Mouse (Mus musculus): ENCODE measurements at regions not wholly inside any gene's neighbourhood (a gene's known extent, or its start where the extent isn't known, plus 50 kb on each side); places are given as distances from the start of the nearest gene placed in this dataset.

GRCm38 (mm10) chr14:98730375-98730774, 263.7 kb downstream of the Rpl36a-ps1 start:
- no peak for DNase-seq (ENCODE audit: low read depth, low spot score)

DNA sequence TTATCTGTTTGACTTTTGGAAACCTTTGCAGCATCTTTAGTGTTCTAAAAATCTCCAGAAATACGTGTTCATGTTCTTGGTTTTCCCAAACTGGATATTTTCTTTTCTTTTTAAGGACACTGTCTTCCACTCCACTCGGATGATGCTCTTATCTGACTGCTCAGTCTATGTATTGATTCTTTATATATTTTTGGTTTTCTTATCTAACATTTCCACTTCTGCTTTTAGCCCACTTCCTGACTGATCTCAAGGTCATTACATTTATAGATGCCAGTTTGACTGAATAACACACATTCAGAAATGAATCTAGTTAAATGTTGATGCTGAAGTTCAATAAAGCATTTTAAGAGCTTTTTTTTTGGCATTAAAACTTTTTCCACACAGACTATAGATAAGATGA, 265.3 kb downstream of the Rpl36a-ps1 start:
- DNase-seq (ENCODE audit: low read depth, low spot score): no peak

- DNase-seq (ENCODE audit: low read depth, low spot score): no peak
Observed at GRCm38 (mm10) chr14:98722481-98722880, 271.6 kb downstream of the Rpl36a-ps1 start.

DNA sequence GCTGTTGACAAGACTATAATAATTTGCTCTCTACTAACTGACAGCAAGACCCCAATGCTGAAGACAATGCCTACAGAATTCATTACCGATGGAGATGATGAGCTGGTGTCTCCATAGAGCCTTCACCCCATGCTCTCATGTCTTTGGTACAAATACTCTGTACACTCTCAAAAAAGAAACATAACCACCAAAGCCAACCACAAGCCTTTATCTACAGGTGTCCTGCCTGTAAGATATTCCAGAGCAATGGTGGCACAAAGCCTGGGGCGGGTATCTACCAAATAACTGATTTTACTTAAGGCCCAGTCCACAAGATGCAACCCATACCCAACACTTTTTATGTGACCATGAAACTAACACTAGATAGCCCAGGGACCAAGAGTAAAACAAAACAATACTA, 273.1 kb downstream of the Rpl36a-ps1 start:
- no peak for DNase-seq (ENCODE audit: low read depth, low spot score)

- DNase-seq (ENCODE audit: low read depth, low spot score): no peak
Observed at GRCm38 (mm10) chr14:98708045-98708444, 286.1 kb downstream of the Rpl36a-ps1 start.

GRCm38 (mm10) chr14:98707574-98707973, 286.5 kb downstream of the Rpl36a-ps1 start:
- no peak for DNase-seq (ENCODE audit: low read depth, low spot score)

- DNase-seq (ENCODE audit: low read depth, low spot score): no peak
Observed at GRCm38 (mm10) chr14:98703289-98703688, 290.8 kb downstream of the Rpl36a-ps1 start.

- DNase-seq (ENCODE audit: low read depth, low spot score): no peak
Observed at GRCm38 (mm10) chr14:98656533-98656932, 337.6 kb downstream of the Rpl36a-ps1 start.

DNA sequence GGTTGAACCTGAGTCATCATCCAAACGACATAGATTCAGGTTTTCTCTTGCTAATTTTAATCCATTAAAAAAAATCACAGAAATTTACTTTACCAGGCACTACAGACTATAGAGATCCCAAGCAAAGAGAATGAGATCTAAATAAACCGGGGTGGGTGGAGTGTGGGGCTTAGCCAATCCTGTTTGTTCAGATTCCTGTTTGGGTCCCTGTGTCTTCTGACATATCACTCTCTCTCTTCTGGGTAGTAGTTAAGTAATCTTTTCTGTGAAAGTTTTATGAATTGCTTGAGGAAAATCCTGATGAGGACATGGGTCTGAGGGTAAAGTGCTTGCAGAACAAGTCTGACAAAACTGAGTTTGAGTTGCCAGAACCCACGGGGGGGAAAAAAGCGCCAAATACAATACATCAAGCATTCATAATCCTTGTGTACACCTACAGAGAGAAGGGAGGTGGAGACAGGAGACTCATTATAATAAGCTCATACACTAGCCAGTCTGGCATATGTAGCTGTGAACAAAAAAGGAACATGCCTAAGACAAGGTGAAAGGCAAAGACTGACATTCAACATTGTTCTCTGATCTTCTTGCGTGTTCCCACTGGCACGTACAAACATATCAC, 339.8 kb downstream of the Rpl36a-ps1 start:
- no peak for DNase-seq (ENCODE audit: low read depth, low spot score)

DNA sequence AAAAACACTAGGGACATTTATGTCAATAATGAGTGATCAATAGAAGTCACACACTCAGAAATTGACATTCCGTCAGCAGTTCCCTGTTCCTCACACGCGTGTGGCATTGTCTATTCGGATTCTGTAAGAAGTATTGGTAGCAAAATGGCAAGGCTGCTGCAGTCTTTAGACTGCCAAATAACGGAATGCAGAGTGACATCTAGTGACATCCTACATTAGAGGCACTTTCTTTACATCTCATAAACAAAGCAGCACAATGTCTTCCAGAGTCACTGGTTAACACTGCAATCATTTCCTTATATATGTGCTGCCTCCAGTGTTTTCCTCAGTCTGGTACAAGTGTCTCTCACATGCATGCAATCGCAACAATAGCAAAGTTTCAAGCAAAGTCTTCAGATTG, 342.9 kb downstream of the Rpl36a-ps1 start:
- no peak for DNase-seq (ENCODE audit: low read depth, low spot score)

DNA sequence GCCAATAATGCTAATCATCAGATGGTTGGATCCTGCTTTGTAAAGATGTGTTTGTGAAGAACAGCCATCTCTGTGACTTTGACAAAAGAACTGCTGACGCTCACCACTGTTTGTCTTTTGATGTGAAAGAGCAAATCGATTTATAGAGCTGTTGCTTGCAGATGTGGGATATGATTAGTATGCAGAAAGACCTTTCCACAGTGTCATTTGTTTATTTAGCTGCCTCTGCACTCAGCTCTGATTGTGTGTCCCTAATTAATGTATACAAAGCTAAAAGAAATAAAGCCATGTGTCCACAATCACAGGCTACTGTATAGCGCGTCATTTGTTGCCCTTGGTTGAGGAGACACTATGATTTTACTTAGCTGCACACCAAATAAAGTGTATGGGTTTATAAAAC, 343.6 kb downstream of the Rpl36a-ps1 start:
- no peak for DNase-seq (ENCODE audit: low read depth, low spot score)

- DNase-seq (ENCODE audit: low read depth, low spot score): no peak
Observed at GRCm38 (mm10) chr14:98647614-98648013, 346.5 kb downstream of the Rpl36a-ps1 start.

DNA sequence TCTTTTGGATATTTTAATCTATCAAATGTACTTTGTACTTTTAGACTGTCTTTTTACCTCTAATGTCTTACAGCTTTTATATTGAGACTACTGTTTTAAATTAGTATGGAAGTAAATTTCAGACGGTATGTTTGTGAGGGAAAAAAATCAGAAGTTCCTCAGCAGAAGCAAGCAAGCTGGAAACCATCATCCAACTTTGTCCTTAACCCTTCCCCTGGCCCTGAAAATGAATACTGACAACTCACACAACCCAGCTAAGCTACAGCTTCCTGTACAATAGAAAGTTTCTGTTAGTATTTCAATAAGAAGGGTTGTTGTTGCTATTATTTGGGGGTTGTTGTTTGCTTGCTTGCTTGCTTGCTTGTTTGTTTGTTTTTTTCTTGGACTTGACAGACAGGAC, 350.4 kb downstream of the Rpl36a-ps1 start:
- DNase-seq (ENCODE audit: low read depth, low spot score): no peak

DNA sequence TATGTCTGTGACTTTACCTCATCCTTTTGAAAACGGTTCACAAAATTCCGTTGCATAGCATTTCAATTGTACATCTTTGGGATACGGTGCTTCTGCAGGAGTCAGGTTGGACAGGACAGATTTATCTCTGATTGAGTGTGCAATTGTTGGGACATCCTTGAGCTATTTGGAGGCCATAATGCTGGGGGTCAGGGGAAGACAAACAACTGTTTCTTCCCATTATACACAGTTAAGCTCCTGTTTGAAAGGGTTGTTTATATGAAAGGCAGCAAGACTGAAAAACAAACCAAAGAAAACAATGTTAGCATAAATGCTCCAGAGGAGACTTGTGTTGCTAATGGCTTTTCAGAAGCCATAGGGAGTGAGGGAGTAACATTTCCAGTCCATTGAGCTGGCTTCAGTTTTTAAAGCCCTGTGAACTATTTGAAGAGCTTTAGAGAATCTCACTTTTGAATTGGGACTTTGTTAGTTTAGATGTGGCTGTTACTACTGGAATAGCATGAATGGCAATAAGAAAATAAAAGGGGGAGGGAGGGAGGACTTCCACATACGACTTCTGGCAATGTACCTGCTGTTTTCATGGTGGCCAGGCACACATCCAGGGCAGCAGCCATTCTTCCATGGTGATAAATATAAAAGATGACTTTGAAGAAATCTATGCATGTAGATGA, 351.3 kb downstream of the Rpl36a-ps1 start:
- no peak for DNase-seq (ENCODE audit: low read depth, low spot score)

DNA sequence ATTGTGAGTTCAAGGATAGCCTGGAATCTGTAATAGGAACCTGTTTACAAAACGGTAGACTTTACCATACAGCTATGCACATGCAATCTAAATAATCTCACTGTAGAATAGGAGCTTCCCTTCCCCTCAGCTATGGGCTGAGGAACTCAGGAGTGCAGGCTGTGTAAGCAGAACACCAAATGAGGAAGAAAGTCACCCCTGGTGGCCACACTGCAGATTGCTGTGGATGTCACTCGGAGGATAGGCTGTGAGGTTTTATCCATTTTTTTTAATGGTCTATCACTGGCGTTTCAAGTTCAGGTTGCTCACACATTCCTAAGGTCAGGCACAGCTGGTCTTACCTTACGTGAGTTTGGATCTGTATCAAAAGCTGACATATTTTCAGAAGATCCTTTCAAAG, 365.1 kb downstream of the Rpl36a-ps1 start:
- DNase-seq (ENCODE audit: low read depth, low spot score): peak; percentile 26

DNA sequence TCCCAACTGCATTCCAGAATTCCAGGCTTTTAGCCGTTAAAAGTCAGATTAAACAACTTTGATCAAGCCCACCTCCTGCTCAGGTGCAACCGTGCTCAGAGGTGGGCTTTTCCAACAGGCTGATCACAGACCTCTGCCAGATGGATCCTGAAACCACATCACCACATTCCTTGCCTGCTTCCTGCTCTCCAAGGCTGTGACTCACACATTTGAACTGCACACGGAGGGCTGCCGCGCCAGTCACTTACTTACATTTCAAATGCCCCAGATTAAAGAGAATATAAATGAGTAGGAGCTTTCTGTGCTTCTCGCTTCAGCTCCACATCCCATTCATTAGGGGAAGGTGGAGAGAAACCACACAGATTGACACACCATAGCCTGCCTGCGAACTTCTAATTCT, 367.6 kb downstream of the Rpl36a-ps1 start:
- DNase-seq (ENCODE audit: low read depth, low spot score): no peak

DNA sequence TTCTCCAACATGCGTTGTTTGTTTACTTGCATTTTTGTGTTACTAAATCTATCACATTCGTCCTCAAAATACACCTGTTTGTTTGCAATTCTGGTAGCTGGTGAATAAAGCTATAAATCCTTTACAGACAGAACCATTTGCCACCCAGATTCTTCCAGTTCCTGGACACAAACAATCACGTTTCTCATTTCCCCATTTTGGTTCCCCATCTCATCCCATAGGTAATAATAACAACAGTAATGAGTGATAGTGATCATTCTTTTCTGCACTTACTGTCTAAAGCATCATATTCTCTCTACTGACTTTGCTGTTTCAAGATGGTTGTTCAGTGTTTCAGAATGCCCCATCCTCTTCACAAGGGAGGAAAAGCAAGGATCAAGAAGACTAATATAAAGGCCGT, 368.3 kb downstream of the Rpl36a-ps1 start:
- DNase-seq (ENCODE audit: low read depth, low spot score): no peak

GRCm38 (mm10) chr14:98605772-98606171, 388.3 kb downstream of the Rpl36a-ps1 start:
- no peak for DNase-seq (ENCODE audit: low read depth, low spot score)

DNA sequence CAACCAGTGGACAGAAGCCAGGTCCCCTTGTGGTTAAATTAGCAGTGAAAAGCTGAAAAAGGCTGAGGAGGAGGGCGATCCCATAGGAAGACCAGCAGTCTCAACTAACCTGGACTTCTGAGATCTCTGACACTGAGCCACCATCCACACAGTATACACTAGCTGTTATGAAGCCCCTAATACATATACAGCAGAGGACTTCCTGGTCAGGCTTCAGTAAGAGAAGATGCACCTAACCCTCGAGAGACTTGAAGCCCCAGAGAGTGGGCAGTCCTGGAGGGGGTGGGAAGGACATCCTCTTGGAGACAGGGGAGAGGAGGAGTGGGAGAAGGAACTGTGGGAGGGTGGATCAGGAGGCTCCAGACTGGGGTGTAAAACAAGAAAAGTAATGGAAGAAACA, 397.9 kb downstream of the Rpl36a-ps1 start:
- no peak for DNase-seq (ENCODE audit: low read depth, low spot score)

GRCm38 (mm10) chr14:98589846-98590245, 404.3 kb downstream of the Rpl36a-ps1 start:
- peak; percentile 93 for DNase-seq (ENCODE audit: low read depth, low spot score)

- DNase-seq (ENCODE audit: low read depth, low spot score): no peak
Observed at GRCm38 (mm10) chr14:98571644-98572043, 402.1 kb upstream of the Dach1 start.

- DNase-seq (ENCODE audit: low read depth, low spot score): no peak
Observed at GRCm38 (mm10) chr14:98562002-98562401, 392.4 kb upstream of the Dach1 start.

- no peak for DNase-seq (ENCODE audit: low read depth, low spot score)
Observed at GRCm38 (mm10) chr14:98539792-98540191, 370.2 kb upstream of the Dach1 start.

- no peak for DNase-seq (ENCODE audit: low read depth, low spot score)
Observed at GRCm38 (mm10) chr14:98538267-98538666, 368.7 kb upstream of the Dach1 start.

All from ES-CJ7 (cell line).